Mouse (Mus musculus) spleen, postnatal 14 days (tissue): ENCODE data around the gene Lpar3.

ENCODE experiments used
- DNase-seq, 2 experiments: peaks; one replicate each; pipeline ENCODE4 v3.0.0; 2021 to 2022; ENCODE audit warnings: low spot score in 2 of 2

The Lpar3 gene

DNA sequence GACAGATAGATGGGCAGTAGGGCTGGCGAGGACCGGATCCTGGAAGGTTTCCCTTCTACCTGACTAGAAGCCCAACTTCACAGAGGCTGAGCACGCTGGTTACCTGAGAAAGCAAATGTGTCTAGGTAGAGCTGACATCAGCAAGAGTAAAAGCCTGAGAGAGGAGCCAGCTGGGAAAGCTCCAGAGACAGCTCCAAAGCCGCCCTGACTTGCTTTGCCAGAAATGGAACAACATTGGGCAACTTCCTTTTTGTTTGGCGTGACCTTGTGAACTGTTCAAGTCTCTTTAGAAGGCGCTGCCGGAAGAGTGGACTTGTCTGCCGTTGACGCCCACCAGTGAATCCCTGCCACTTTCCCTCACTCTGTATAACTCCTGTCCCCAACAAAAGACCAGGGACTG lies 39.4 kb downstream of the Lpar3 start:
- DNase-seq = no peak

DNA sequence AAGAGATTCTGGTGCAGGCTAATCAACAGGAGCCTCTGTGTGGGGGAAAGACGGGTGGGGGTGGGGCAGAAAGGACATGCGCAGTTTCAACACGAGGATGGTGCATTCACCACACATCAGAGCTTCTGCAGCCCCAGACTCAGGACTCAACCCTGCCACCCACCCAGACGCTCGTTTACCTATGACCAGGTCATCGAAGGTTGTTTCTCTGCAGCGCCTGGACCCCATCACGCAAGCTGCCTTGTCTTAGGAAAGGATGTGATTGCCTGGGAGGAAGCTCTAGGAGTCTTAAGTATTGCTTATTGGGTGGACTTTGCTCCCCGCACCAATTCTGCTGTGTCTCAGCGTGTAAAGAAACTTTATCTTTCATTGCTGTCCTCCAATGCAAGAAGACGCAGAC lies 40.1 kb downstream of the Lpar3 start:
- DNase-seq = no peak

- DNase-seq = no peak
These were observed 41.8 kb downstream of the Lpar3 start for GRCm38 (mm10) chr3:146262536-146262935.

- no peak for DNase-seq
These were observed 43.4 kb downstream of the Lpar3 start for GRCm38 (mm10) chr3:146264146-146264545.

DNA sequence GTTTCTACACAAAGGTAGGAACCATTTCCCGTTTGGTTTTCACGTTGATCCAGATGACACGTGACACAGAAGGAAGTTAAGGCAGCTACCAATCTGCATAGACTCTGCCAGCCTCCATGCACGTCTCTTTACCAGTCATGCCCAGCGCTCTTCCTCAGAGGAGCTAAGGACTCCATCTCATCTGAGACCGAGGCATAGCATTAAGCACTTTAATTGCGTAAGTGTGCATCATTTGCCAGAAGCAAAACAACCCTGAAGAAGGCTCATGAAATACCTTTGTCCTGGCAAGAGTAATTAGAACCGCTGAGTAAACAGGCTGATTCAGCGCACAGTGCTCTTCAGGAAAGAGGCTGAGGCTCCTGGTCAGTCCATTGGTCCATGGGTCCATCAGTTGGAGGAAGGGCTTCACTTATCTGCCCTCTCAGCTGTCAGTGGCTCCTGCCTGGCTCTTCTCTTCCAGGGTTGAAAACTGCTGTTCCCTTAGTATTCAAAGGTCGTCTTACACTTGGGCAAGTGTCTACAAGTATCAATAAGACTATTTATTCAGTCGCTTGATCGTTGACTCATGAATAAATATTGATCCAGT lies 44.9 kb downstream of the Lpar3 start:
- DNase-seq = no peak

DNA sequence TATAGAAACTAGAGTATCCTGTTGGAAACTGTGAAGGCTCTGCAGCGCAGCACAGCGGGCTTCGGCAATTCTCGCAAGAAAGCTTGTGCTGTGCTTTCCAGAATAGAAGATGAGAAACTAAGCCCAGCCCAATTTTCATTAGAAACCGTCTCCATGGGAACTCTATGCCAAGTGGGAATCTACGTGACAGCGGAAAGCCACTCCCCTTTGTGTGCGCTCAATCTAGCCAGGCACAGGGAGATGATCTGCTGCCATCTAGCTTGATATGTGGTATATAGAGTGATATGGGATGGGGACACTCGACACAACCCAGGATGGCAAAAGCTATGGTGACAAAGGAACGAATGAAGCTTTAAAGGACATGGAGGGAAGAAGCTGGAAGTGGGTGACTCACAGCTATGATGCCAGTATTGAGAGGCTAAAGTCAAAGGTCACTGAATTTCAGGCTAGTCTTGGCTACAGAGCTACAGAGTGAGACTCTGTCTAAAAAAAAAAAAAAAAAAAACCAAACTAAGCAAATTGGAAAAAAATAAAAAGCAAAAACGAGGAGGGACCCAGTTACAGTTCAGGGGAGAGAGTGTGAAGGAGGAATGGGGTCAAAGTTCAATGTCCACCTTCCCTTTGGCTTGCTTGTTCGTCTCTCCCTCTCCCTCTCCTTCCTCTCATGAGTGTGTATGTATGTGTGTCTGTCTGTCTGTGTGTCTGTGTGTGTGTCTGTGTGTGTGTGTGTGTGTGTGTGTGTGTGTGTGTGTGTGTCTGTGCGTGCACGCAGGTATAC lies 47.5 kb downstream of the Lpar3 start:
- DNase-seq = no peak

GRCm38 (mm10) chr3:146274503-146274902 lies 53.7 kb downstream of the Lpar3 start:
- no peak for DNase-seq

- no peak for DNase-seq
These were observed 54.7 kb downstream of the Lpar3 start for GRCm38 (mm10) chr3:146275360-146276025.

- DNase-seq = no peak
These were observed 55.3 kb downstream of the Lpar3 start for GRCm38 (mm10) chr3:146276026-146276409.

DNA sequence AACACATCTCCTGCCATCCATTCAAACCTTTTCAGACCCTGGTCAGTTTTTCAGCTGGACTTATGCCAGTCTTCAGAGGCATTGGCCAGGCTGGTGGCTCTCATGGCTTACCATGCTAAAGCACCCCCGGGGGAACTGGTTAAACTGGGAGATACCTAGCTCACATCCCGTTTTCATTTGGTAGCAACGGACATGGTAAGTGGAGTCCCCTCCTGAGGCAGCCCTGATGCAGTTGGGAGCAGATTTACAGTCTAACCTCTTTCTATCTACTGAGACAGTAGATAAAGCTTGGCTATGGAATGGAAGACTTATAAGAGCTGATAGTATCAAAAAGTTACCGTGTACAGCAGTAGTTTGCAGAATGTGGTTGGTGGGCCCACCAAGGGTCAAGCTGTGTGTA lies 56.2 kb downstream of the Lpar3 start:
- DNase-seq = no peak

GRCm38 (mm10) chr3:146277456-146277855 lies 56.7 kb downstream of the Lpar3 start:
- no peak for DNase-seq

DNA sequence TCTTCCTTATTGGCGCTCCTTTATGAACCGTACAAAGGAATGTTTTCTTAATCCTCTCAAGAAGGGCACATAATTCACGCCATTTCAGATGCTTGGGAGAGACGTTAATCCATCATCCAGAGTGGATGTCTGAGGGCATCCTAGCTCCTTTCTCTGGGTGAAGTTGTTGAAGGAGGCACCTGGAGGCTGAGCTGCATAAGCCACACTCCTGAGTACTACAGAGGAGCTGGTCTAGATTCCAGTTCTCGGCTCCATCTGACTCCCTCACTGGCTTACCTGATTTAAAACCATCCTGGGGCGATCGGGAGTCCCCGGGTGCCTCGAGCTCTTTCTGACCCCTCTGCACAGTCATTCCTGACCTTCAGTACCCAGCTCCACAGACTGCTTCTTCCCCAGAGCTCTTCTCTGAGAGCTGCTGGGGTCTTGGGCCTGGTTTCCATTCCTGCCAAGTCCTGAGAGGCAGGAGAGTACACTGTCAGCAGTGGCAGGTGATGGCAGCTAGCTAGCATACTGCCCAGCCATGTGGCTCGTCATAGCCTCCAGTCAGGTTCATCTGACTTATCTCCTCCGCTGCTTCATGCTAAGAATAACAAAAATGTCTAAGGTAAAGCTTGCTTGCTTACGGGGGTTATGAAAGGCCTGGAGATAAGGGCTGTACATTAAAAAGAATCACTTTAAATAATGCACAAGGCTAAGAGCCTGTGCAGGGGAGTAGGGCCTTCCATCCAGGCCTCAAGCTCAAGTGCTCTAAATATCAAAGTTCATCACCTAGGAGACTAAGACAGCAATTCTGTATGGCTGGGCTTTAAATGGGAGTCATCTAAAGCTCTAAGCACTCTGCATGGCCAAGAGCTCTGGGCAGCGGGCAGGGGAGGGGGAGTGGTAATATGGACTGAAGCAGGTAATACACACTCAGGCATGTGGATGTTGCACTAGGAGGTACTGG lies 57.7 kb downstream of the Lpar3 start:
- no peak for DNase-seq

DNA sequence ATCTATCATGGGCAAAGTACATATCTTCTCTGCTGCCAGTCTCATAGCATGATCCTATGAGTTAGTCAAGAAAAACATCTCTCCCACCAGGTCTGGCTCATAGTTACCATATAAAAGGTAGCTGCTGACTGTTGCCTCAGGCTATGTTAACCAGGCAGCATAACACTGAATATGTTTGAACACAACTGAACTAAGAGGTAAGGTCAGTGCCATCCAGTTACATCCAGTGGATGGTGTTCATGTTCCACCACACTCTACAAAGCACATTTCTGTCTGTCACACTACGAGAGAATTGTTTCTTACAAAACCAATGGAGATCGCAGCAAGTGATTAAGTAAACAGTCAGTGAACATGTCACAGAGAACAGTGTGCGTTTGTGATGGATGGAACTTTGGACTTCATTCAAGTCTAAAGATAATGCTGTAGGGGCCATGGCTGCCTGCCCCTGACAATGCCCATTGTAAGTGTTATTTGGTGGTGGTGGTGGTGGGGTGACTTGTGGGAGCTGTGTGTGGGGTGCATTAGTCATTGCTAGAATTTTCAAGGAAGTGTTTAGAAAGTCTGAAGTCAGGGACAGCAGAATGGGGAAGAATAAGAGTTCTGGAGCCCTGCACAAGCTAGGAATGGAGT lies 63.1 kb downstream of the Lpar3 start:
- no peak for DNase-seq

GRCm38 (mm10) chr3:146286118-146286517 lies 65.4 kb downstream of the Lpar3 start:
- no peak for DNase-seq

DNA sequence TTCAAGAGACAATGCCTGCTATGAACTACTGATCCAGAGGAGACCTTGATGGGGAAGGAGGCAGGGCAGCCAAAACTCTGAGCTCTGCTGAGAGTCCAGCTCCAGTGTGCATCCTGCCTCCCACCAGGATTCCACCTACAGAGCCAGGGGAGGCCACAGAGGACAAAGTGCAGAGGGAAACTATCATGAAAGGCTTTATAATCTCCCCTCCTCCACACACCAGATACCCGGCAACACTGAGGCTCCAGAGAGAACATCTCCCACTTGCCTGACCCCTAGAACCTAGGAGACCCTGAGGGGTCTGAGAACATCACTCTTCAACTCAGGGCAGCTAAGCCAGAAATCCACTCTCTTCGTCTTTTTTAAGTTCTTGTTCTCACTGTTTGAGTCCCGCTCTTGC lies 71.2 kb downstream of the Lpar3 start:
- no peak for DNase-seq

DNA sequence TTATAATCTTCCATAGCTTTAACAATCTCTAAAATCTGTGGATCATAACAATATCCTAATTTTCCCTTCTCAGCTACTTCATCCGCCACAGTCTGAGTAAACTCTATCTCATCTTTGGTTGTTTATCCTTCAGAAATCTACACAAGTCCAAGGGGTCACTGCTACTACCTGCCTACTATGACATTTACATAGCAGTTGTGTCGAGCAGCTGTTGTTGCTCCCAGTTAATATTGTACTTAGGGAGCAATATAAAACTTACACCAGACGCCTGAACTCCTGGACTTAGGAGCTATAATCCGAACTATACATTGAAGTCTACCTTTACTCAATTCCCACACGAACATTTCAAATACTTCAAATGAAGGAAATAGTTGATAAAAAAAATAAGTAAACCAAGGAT lies 71.8 kb downstream of the Lpar3 start:
- DNase-seq = no peak

DNA sequence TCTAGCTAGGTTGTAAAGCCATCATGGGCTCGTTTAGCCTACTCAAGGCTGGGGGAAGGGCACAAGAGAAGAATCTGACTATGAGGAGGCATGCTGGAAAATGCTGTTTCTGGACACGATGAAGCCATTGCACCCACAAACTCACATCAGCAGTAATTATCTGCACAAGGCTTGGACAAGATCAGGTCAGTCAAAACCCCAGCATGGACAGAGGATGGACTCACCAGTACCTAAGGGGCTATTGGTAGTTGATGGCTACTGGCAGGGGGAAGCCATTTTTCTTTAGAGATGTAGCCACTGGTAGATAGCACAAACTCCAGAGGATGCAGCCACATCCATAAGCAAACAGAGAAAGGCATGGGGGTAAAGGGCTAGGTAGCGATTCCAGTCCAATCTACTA lies 81.7 kb downstream of the Lpar3 start:
- no peak for DNase-seq

DNA sequence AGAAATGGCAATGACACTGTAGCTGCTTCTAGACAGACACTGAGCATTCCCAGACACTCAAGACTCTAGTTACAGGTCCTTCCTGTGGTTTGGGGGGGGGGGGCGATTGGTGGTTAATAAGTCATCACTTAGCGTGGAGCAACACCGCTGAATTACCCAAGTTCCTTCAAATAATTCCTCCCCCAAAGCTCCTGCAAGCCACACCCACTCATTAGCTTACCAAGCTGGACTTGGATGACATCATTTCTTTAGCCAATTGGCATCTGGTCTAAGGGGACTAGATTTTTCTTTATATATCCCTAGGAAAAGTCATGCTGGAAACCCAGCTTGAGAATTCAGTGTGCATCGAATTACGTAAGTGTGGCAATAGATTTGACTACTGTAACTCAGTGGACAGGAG lies 82.4 kb downstream of the Lpar3 start:
- no peak for DNase-seq

- DNase-seq = no peak
These were observed 84.0 kb downstream of the Lpar3 start for GRCm38 (mm10) chr3:146304556-146305405.

DNA sequence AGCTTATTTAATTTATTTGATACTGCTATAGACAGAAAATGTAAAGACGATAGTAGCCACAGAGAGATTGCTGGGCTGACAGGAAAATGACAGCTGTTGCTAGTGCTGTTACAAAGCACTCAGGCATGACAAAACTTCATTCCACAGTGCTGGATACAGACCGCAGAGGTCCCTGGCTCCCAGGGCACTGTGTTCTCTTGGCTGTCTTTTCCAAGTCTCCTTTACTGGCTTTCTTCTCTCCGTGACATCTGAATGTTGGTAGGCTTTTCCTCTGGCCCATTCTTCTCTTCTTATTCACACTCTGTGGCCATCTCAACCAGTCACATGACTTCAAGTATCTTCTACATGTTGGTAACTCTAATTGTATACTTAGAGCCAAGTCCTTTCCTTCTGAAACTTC lies 86.6 kb downstream of the Lpar3 start:
- no peak for DNase-seq

DNA sequence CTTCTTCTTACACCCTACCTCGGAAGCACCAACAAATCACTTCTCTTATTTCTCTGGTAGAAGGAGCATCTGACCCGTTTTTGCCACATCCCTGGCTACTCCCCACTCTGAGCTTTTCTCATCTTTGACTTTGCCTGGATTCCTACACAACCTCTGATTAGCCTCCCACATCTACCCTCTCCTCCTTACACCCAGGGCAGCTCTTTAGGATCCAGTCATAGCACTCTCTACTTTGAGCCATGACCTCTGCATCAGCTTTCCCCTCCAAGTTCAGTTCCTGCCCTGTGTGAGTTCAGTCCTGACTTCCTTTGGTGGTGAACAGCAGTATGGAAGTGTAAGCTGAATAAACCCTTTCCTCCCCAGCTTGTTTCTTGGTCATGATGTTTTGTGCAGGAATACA lies 87.1 kb downstream of the Lpar3 start:
- DNase-seq = no peak
